Mouse (Mus musculus) intestine, embryonic 16.5 days (tissue): ENCODE data around the gene Cpt1c. TPM values are rescaled to one million over a fixed set of nuclear protein-coding genes. Genes with fewer than 3 reads are reported as not detected.

ENCODE experiments used
- ATAC-seq: fragments of 200-750 bp; cut with Nextera tagmentation; 2 replicates; pipeline ENCODE4 v1.8.0; 2017; ENCODE audit warnings: moderate TSS enrichment, moderate library complexity
- H3K27ac ChIP-seq: fragments of 300-500 bp; sonication (generic); 2 replicates; pipeline ENCODE4 v1.5.1; 2014; ENCODE audit warnings: mild to moderate bottlenecking, low read length
- H3K27me3 ChIP-seq: fragments of 300-500 bp; sonication (generic); replicated peaks from 2 replicates; pipeline ENCODE4 v1.6.1; 2014; ENCODE audit warnings: low read length, control low read depth, mixed read lengths; ENCODE audit not compliant: control insufficient read depth, insufficient read depth
- H3K36me3 ChIP-seq: fragments of 300-500 bp; sonication (generic); 2 replicates; pipeline ENCODE4 v1.6.1; 2014; ENCODE audit warnings: low read length, control low read depth; ENCODE audit not compliant: control insufficient read depth, insufficient read depth
- H3K4me1 ChIP-seq: fragments of 300-500 bp; sonication (generic); 2 replicates; pipeline ENCODE4 v1.6.1; 2014; ENCODE audit warnings: low read length, control low read depth, mixed read lengths; ENCODE audit not compliant: control insufficient read depth, insufficient read depth
- H3K4me2 ChIP-seq: fragments of 300-500 bp; sonication (generic); 2 replicates; pipeline ENCODE4 v1.6.1; 2014; ENCODE audit warnings: low read depth, low read length, control low read depth
- H3K4me3 ChIP-seq: fragments of 300-500 bp; sonication (generic); 2 replicates; pipeline ENCODE4 v1.5.1; 2014; ENCODE audit warnings: mild to moderate bottlenecking, low read length
- H3K9ac ChIP-seq: fragments of 300-500 bp; sonication (generic); 2 replicates; pipeline ENCODE4 v1.6.1; 2014; ENCODE audit warnings: low read depth, low read length
- H3K9me3 ChIP-seq: fragments of 300-500 bp; sonication (generic); 2 replicates; pipeline ENCODE4 v1.6.1; 2016; ENCODE audit warnings: low read length, control low read depth; ENCODE audit not compliant: control insufficient read depth
- WGBS: fragments of 180-500 bp; shearing (Covaris S2); extraction: QIAGEN DNeasy Blood & Tissue Kit; methylation state at CpG from one replicate; pipeline ENCODE4 v1.1.7; 2014; 5-methylcytosine and 5-hydroxymethylcytosine counted together
- polyA plus RNA-seq: library from polyadenylated mRNA; unstranded; fragments of >200 nt; fragmentation: Nextera tagmentation; extraction: Ambion mirVana; gene quantifications from 2 replicates; pipeline ENCODE4 v1.2.1, GENCODE M21; 2015

Cpt1c gene
- polyA plus RNA-seq, 1 experiment from 2014 or later: 14.0 TPM

GRCm38 (mm10) chr7:44958208-44958607 lies 16.4 kb downstream of the Cpt1c start:
- H3K27ac ChIP-seq: no peak overlapping the region
- ATAC-seq: no peak
- no peak overlapping the region for H3K4me3 ChIP-seq
- no peak overlapping the region for H3K9ac ChIP-seq
- no peaks in the 10 kb centered on the region for H3K36me3 ChIP-seq
- H3K27me3 ChIP-seq: no peaks in the 10 kb centered on the region
- no peaks in the 10 kb centered on the region for H3K4me1 ChIP-seq
- 51% methylated on average over 7 of the region's 7 CpGs for WGBS
- H3K4me2 ChIP-seq: no peak overlapping the region
- H3K9me3 ChIP-seq: no peaks in the 10 kb centered on the region

GRCm38 (mm10) chr7:44957183-44957835 lies 17.3 kb downstream of the Cpt1c start:
- Histone ChIP-seq H3K27ac (no peak overlapping the region), H3K36me3 (no peaks in the 10 kb centered on the region), H3K9me3 (no peaks in the 10 kb centered on the region), H3K4me2 (no peak overlapping the region), H3K27me3 (no peaks in the 10 kb centered on the region), H3K4me1 (no peaks in the 10 kb centered on the region; the same call in 1 of the 2 replicates), H3K9ac (no peak overlapping the region), H3K4me3 (no peak overlapping the region)
- WGBS: 77% methylated on average over 20 of the region's 20 CpGs
- ATAC-seq: no peak

GRCm38 (mm10) chr7:44956266-44956665 lies 18.4 kb downstream of the Cpt1c start:
- ATAC-seq: no peak
- H3K4me2 ChIP-seq: no peak overlapping the region
- 62% methylated on average over 6 of the region's 6 CpGs for WGBS
- no peaks in the 10 kb centered on the region for H3K9me3 ChIP-seq
- no peak overlapping the region for H3K9ac ChIP-seq
- peaks cover 5% of the 10 kb centered on the region for H3K4me1 ChIP-seq
- no peak overlapping the region for H3K27ac ChIP-seq
- peaks cover 5% of the 10 kb centered on the region for H3K27me3 ChIP-seq
- H3K4me3 ChIP-seq: no peak overlapping the region
- no peaks in the 10 kb centered on the region for H3K36me3 ChIP-seq

- H3K27ac ChIP-seq: no peak overlapping the region
- H3K4me3 ChIP-seq: no peak overlapping the region
- H3K4me1 ChIP-seq: peaks cover 5% of the 10 kb centered on the region
- WGBS: 52% methylated on average over 5 of the region's 5 CpGs
- no peaks in the 10 kb centered on the region for H3K9me3 ChIP-seq
- ATAC-seq: no peak
- H3K27me3 ChIP-seq: peaks cover 11% of the 10 kb centered on the region
- no peaks in the 10 kb centered on the region for H3K36me3 ChIP-seq
- no peak overlapping the region for H3K4me2 ChIP-seq
- no peak overlapping the region for H3K9ac ChIP-seq
Measured at GRCm38 (mm10) chr7:44955628-44956027, 19.0 kb downstream of the Cpt1c start.

GRCm38 (mm10) chr7:44954091-44954885 lies 20.4 kb downstream of the Cpt1c start:
- peaks cover 5% of the 10 kb centered on the region for H3K4me1 ChIP-seq
- no peak for ATAC-seq
- H3K4me2 ChIP-seq: no peak overlapping the region
- H3K9ac ChIP-seq: no peak overlapping the region
- H3K27me3 ChIP-seq: peaks cover 18% of the 10 kb centered on the region
- no peaks in the 10 kb centered on the region for H3K9me3 ChIP-seq
- H3K36me3 ChIP-seq: no peaks in the 10 kb centered on the region
- H3K27ac ChIP-seq: no peak overlapping the region
- 83% methylated on average over 12 of the region's 12 CpGs for WGBS
- no peak overlapping the region for H3K4me3 ChIP-seq

GRCm38 (mm10) chr7:44953561-44953960 lies 21.1 kb downstream of the Cpt1c start:
- WGBS: 63% methylated on average over 14 of the region's 14 CpGs
- ATAC-seq: no peak
- no peak overlapping the region for H3K4me3 ChIP-seq

GRCm38 (mm10) chr7:44952611-44953306 lies 21.9 kb downstream of the Cpt1c start:
- peak overlapping the region; percentile 68 for H3K9ac ChIP-seq
- peaks cover 5% of the 10 kb centered on the region for H3K4me1 ChIP-seq
- no peaks in the 10 kb centered on the region for H3K36me3 ChIP-seq
- 6% methylated on average over 23 of the region's 24 CpGs for WGBS
- peaks cover 19% of the 10 kb centered on the region for H3K27me3 ChIP-seq
- peak overlapping the region; percentile 54 for H3K27ac ChIP-seq
- peak; percentile 92 for ATAC-seq
- H3K9me3 ChIP-seq: no peaks in the 10 kb centered on the region
- H3K4me2 ChIP-seq: peak overlapping the region; percentile 82
- peak overlapping the region; percentile 56 for H3K4me3 ChIP-seq

More at GRCm38 (mm10) chr7:44953561-44953960, 21.1 kb downstream of the Cpt1c start:
- Histone ChIP-seq H3K4me1 (peaks cover 5% of the 10 kb centered on the region), H3K4me2 (no peak overlapping the region), H3K27me3 (peaks cover 19% of the 10 kb centered on the region), H3K27ac (no peak overlapping the region), H3K9me3 (no peaks in the 10 kb centered on the region), H3K9ac (no peak overlapping the region), H3K36me3 (no peaks in the 10 kb centered on the region)

GRCm38 (mm10) chr7:44951960-44952359 lies 22.7 kb downstream of the Cpt1c start:
- Histone ChIP-seq H3K9ac (peak overlapping the region; percentile 68), H3K27me3 (peaks cover 19% of the 10 kb centered on the region), H3K4me3 (peak overlapping the region; percentile 56), H3K4me1 (peaks cover 5% of the 10 kb centered on the region), H3K27ac (no peak overlapping the region), H3K9me3 (no peaks in the 10 kb centered on the region), H3K4me2 (peak overlapping the region; percentile 82), H3K36me3 (no peaks in the 10 kb centered on the region)
- ATAC-seq: peak; percentile 89
- under 1% methylated on average over 10 of the region's 10 CpGs for whole genome bisulfite sequencing

GRCm38 (mm10) chr7:44949922-44950321 lies 24.7 kb downstream of the Cpt1c start:
- Histone ChIP-seq H3K4me1 (peaks cover 5% of the 10 kb centered on the region), H3K9me3 (no peaks in the 10 kb centered on the region), H3K9ac (no peak overlapping the region), H3K36me3 (no peaks in the 10 kb centered on the region), H3K4me3 (no peak overlapping the region), H3K27ac (no peak overlapping the region), H3K27me3 (peaks cover 19% of the 10 kb centered on the region), H3K4me2 (no peak overlapping the region)
- no peak for ATAC-seq
- 78% methylated on average over 6 of the region's 6 CpGs for WGBS
